Mouse (Mus musculus): Measurements from ENCODE around the gene Chodl. TPM values are rescaled to one million over a fixed set of nuclear protein-coding genes. Genes with fewer than 3 reads are reported as not detected.

Gene Chodl
- total and polyA plus RNA-seq, 3 experiments: not detected

GRCm38 (mm10) chr16:78957434-78957833 lies 26.7 kb downstream of the Chodl start:
- Histone ChIP-seq H3K27me3 (ENCODE audit: control insufficient read depth in 1 of 2, insufficient read depth in 2 of 2, low read length in 2 of 2) (no peaks in the 10 kb centered on the region), H3K4me3 (ENCODE audit: control insufficient read depth in 1 of 2, insufficient read depth in 1 of 2, low read depth in 2 of 2, low read length in 2 of 2) (no peak overlapping the region), H3K4me1 (ENCODE audit: control insufficient read depth in 1 of 2, insufficient read depth in 2 of 2, low read length in 2 of 2) (no peaks in the 10 kb centered on the region), H3K9ac (ENCODE audit: control insufficient read depth, low read depth, low read length, poor library complexity, severe bottlenecking) (no peak overlapping the region), H3K79me2 (ENCODE audit: control insufficient read depth, insufficient read depth, low read length, poor library complexity) (no peaks in the 10 kb centered on the region), H3K9me3 (replicated peaks; ENCODE audit: insufficient read depth, low read length) (no peaks in the 10 kb centered on the region), H3K36me3 (ENCODE audit: control insufficient read depth in 1 of 2, insufficient read depth in 2 of 2, low read length in 2 of 2) (no peaks in the 10 kb centered on the region), H3K27ac (ENCODE audit: control insufficient read depth, low read depth, low read length) (no peak overlapping the region)
- TF ChIP-seq JUND (IDR thresholded peaks at IDR 0.05; ENCODE audit: low read depth, low read length) (no peak), ZKSCAN1 (IDR thresholded peaks at IDR 0.05; ENCODE audit: low read depth, low read length) (no peak), MYB (IDR thresholded peaks at IDR 0.05; ENCODE audit: low read depth, low read length) (no peak), NELFE (IDR thresholded peaks at IDR 0.05; ENCODE audit: low read depth, low read length) (no peak), ZNF384 (IDR thresholded peaks at IDR 0.05; ENCODE audit: low read depth, low read length) (no peak), POLR2AphosphoS2 (IDR thresholded peaks at IDR 0.05; ENCODE audit: low read length) (no peak), E2F4 (IDR thresholded peaks at IDR 0.05; ENCODE audit: borderline replicate concordance, low read depth, low read length) (no peak), GABPA (IDR thresholded peaks at IDR 0.05; ENCODE audit: low read depth, low read length) (no peak), EP300 (IDR thresholded peaks at IDR 0.05; ENCODE audit: low read depth in 1 of 2, low read length in 2 of 2) (no peak), NRF1 (IDR thresholded peaks at IDR 0.05; ENCODE audit: insufficient read depth, low read depth, low read length, poor library complexity, severe bottlenecking) (no peak), ETS1 (IDR thresholded peaks at IDR 0.05; ENCODE audit: low read depth, low read length) (no peak), POLR2A (IDR thresholded peaks at IDR 0.05; ENCODE audit: control insufficient read depth in 1 of 2, insufficient read depth in 1 of 2, low read depth in 1 of 2, low read length in 2 of 2, poor library complexity in 1 of 2) (no peak), MYC (IDR thresholded peaks at IDR 0.05; ENCODE audit: low read depth, low read length) (no peak), ZMIZ1 (IDR thresholded peaks at IDR 0.05; ENCODE audit: low read depth, low read length) (no peak), KAT2A (conservative IDR thresholded peaks at IDR 0.05; ENCODE audit: low read depth, low read length) (no peak), SIN3A (IDR thresholded peaks at IDR 0.05; ENCODE audit: low read length) (no peak)
- DNase-seq (ENCODE audit: low read depth, low spot score): no peak

GRCm38 (mm10) chr16:78969091-78969731 lies 38.5 kb downstream of the Chodl start:
- no peak overlapping the region for H3K9ac ChIP-seq (ENCODE audit: control insufficient read depth, low read depth, low read length, poor library complexity, severe bottlenecking)
- DNase-seq (ENCODE audit: low read depth, low spot score): peak; percentile 46
- no peaks in the 10 kb centered on the region for H3K36me3 ChIP-seq (ENCODE audit: control insufficient read depth in 1 of 2, insufficient read depth in 2 of 2, low read length in 2 of 2)
- no peaks in the 10 kb centered on the region for H3K79me2 ChIP-seq (ENCODE audit: control insufficient read depth, insufficient read depth, low read length, poor library complexity)
- no peaks in the 10 kb centered on the region for H3K27me3 ChIP-seq (ENCODE audit: control insufficient read depth in 1 of 2, insufficient read depth in 2 of 2, low read length in 2 of 2)
- H3K9me3 ChIP-seq (replicated peaks; ENCODE audit: insufficient read depth, low read length): no peaks in the 10 kb centered on the region
- TF ChIP-seq RAD21 (IDR thresholded peaks at IDR 0.05; ENCODE audit: low read depth, low read length) (peak; percentile 82), ZC3H11A (IDR thresholded peaks at IDR 0.05; ENCODE audit: low read depth, low read length) (peak; percentile 75), SMC3 (IDR thresholded peaks at IDR 0.05; ENCODE audit: low read depth, low read length) (peak; percentile 76), ZMIZ1 (IDR thresholded peaks at IDR 0.05; ENCODE audit: low read depth, low read length) (no peak), CTCF (IDR thresholded peaks at IDR 0.05 in 2 of 3, conservative IDR thresholded peaks at IDR 0.05 in 1 of 3; ENCODE audit: control insufficient read depth in 1 of 3, insufficient read depth in 1 of 3, low read depth in 2 of 3, low read length in 3 of 3, poor library complexity in 1 of 3, severe bottlenecking in 1 of 3) (peak; percentile 6 to 66 (median 9); a peak in 3 of 6 replicates), JUND (IDR thresholded peaks at IDR 0.05; ENCODE audit: low read depth, low read length) (no peak), NRF1 (IDR thresholded peaks at IDR 0.05; ENCODE audit: insufficient read depth, low read depth, low read length, poor library complexity, severe bottlenecking) (no peak)
- no peak overlapping the region for H3K27ac ChIP-seq (ENCODE audit: control insufficient read depth, low read depth, low read length)
- H3K4me3 ChIP-seq (ENCODE audit: control insufficient read depth in 1 of 2, insufficient read depth in 1 of 2, low read depth in 2 of 2, low read length in 2 of 2): no peak overlapping the region
- H3K4me1 ChIP-seq (ENCODE audit: control insufficient read depth in 1 of 2, insufficient read depth in 2 of 2, low read length in 2 of 2): no peaks in the 10 kb centered on the region
